Mouse (Mus musculus) C2C12 (cell line): ENCODE measurements at regions not wholly inside any gene's neighbourhood (a gene's known extent, or its start where the extent isn't known, plus 50 kb on each side); places are given as distances from the start of the nearest gene placed in this dataset.

Experiments
- H3K27me3 ChIP-seq: one replicate; pipeline ENCODE4 v1.6.1; 2011; ENCODE audit not compliant: control insufficient read depth, insufficient read depth, insufficient read length
- H3K36me3 ChIP-seq: one replicate; pipeline ENCODE4 v1.6.1; 2011; ENCODE audit not compliant: control insufficient read depth, insufficient read depth
- H3K4me3 ChIP-seq: one replicate; pipeline ENCODE4 v1.5.1; 2011; ENCODE audit warnings: mild to moderate bottlenecking, control low read depth; ENCODE audit not compliant: poor library complexity, insufficient read depth, severe bottlenecking
- H3K79me2 ChIP-seq: one replicate; pipeline ENCODE4 v1.6.1; 2011; ENCODE audit not compliant: control insufficient read depth, insufficient read depth
- H3K79me3 ChIP-seq: one replicate; pipeline ENCODE4 v1.6.1; 2011; ENCODE audit warnings: low read depth, control low read depth
- H3ac ChIP-seq: one replicate; pipeline ENCODE3; 2011; ENCODE audit warnings: low read depth; ENCODE audit not compliant: control insufficient read depth, insufficient read length
- CEBPB ChIP-seq: IDR thresholded peaks from one replicate; pipeline ENCODE4 v1.6.1; 2011; ENCODE audit warnings: low read depth, mild to moderate bottlenecking, control low read depth, moderate library complexity
- CTCF ChIP-seq: IDR thresholded peaks from one replicate; pipeline ENCODE4 v1.5.1; 2011; ENCODE audit not compliant: control insufficient read depth, insufficient read depth, insufficient read length
- FOSL1 ChIP-seq: IDR thresholded peaks from one replicate; pipeline ENCODE4 v1.8.0; 2011; ENCODE audit warnings: mild to moderate bottlenecking, low read length; ENCODE audit not compliant: poor library complexity, insufficient read depth, severe bottlenecking
- MAX ChIP-seq: IDR thresholded peaks from one replicate; pipeline ENCODE4 v1.6.1; 2011; ENCODE audit warnings: mild to moderate bottlenecking, control low read depth
- MYOD1 ChIP-seq: IDR thresholded peaks from one replicate; pipeline ENCODE4 v1.6.1; 2011; ENCODE audit warnings: low read depth; ENCODE audit not compliant: control insufficient read depth, insufficient read length
- MYOG ChIP-seq: IDR thresholded peaks from one replicate; pipeline ENCODE4 v1.6.1; 2011; ENCODE audit not compliant: control insufficient read depth, insufficient read length; ENCODE audit errors: extremely low read depth
- USF1 ChIP-seq: IDR thresholded peaks from one replicate; pipeline ENCODE4 v1.6.1; 2011; ENCODE audit warnings: low read depth, mild to moderate bottlenecking, control low read depth, moderate library complexity

DNA sequence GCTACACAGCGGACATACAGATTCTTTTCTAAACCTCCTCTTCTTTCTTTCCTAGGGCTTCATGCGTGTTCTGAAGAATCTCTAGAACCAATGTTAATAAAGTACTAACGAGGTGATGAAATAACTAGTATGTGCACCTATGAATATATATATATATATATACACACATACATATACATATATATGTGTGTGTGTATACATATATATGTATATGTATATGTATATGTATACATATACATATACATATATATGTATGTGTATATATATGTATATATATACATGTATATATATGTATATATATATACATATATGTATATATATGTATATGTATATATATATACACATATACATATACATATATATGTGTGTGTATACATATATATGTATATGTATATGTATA lies 536.2 kb upstream of the Adgrl2 start:
- no peaks in the 10 kb centered on the region for H3K79me3 ChIP-seq
- TF ChIP-seq MYOG (no peak), USF1 (no peak), FOSL1 (no peak), CEBPB (no peak), CTCF (no peak), MAX (no peak), MYOD1 (no peak)
- no peaks in the 10 kb centered on the region for H3K79me2 ChIP-seq
- no peaks in the 10 kb centered on the region for H3K27me3 ChIP-seq
- no peaks in the 10 kb centered on the region for H3K36me3 ChIP-seq
- no peak overlapping the region for H3K4me3 ChIP-seq
- H3ac ChIP-seq: no peak overlapping the region

- no peaks in the 10 kb centered on the region for H3K27me3 ChIP-seq
- H3K36me3 ChIP-seq: no peaks in the 10 kb centered on the region
- H3K79me2 ChIP-seq: no peaks in the 10 kb centered on the region
- H3K79me3 ChIP-seq: no peaks in the 10 kb centered on the region
- H3K4me3 ChIP-seq: no peak overlapping the region
- TF ChIP-seq MYOG: no peak
- no peak for TF ChIP-seq FOSL1
- TF ChIP-seq USF1: no peak
- TF ChIP-seq MYOD1: no peak
- no peak for TF ChIP-seq MAX
- no peak overlapping the region for H3ac ChIP-seq
These were observed 529.2 kb upstream of the Adgrl2 start for GRCm38 (mm10) chr3:149519575-149519929.

GRCm38 (mm10) chr3:149518928-149519574 lies 528.7 kb upstream of the Adgrl2 start:
- H3K4me3 ChIP-seq: no peak overlapping the region
- no peak overlapping the region for H3ac ChIP-seq
- TF ChIP-seq USF1 (no peak), MYOD1 (no peak), CTCF (no peak), MYOG (no peak), FOSL1 (no peak), MAX (no peak), CEBPB (no peak)
- H3K36me3 ChIP-seq: no peaks in the 10 kb centered on the region
- H3K79me3 ChIP-seq: no peaks in the 10 kb centered on the region
- H3K79me2 ChIP-seq: no peaks in the 10 kb centered on the region
- no peaks in the 10 kb centered on the region for H3K27me3 ChIP-seq

- no peaks in the 10 kb centered on the region for H3K79me3 ChIP-seq
- H3ac ChIP-seq: no peak overlapping the region
- H3K4me3 ChIP-seq: no peak overlapping the region
- no peaks in the 10 kb centered on the region for H3K79me2 ChIP-seq
- H3K27me3 ChIP-seq: no peaks in the 10 kb centered on the region
- no peaks in the 10 kb centered on the region for H3K36me3 ChIP-seq
- TF ChIP-seq MYOD1: no peak
- no peak for TF ChIP-seq CEBPB
- TF ChIP-seq CTCF: no peak
- no peak for TF ChIP-seq FOSL1
- TF ChIP-seq MYOG: no peak
- TF ChIP-seq USF1: no peak
- no peak for TF ChIP-seq MAX
These were observed 527.2 kb upstream of the Adgrl2 start for GRCm38 (mm10) chr3:149517537-149517936.

- H3K36me3 ChIP-seq: no peaks in the 10 kb centered on the region
- no peak for TF ChIP-seq MAX
- TF ChIP-seq FOSL1: no peak
- no peak for TF ChIP-seq MYOD1
- TF ChIP-seq USF1: no peak
- no peak for TF ChIP-seq CTCF
- H3K79me2 ChIP-seq: no peaks in the 10 kb centered on the region
- no peak overlapping the region for H3K4me3 ChIP-seq
- H3K79me3 ChIP-seq: no peaks in the 10 kb centered on the region
- H3K27me3 ChIP-seq: no peaks in the 10 kb centered on the region
- H3ac ChIP-seq: no peak overlapping the region
These were observed 518.8 kb upstream of the Adgrl2 start for GRCm38 (mm10) chr3:149509178-149509577.

DNA sequence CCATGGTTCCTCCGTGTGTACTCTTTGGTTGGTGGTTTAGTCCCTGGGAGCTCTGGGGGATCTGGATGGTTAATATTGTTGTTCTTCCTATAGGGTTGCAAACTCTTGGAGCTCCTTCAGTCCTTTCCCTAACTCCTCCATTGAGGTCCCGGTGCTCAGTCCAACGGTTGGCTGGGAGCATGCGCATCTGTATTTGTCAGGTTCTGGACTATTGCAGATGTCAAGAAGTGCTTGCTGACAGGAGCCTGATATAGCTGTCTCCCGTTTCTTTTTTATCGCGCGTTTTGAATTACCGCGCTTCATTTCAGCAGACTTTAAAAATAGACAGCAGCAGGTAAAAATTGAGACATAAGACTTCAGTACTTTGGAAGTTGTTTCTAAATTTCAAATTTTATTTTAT lies 518.3 kb upstream of the Adgrl2 start:
- Histone ChIP-seq H3K4me3 (no peak overlapping the region), H3K79me3 (no peaks in the 10 kb centered on the region), H3K79me2 (no peaks in the 10 kb centered on the region), H3ac (no peak overlapping the region), H3K27me3 (no peaks in the 10 kb centered on the region), H3K36me3 (no peaks in the 10 kb centered on the region)
- no peak for TF ChIP-seq CEBPB
- no peak for TF ChIP-seq USF1
- no peak for TF ChIP-seq FOSL1
- TF ChIP-seq MYOD1: no peak
- no peak for TF ChIP-seq MAX
- no peak for TF ChIP-seq MYOG
- TF ChIP-seq CTCF: no peak
